In the genomic region with DNA sequence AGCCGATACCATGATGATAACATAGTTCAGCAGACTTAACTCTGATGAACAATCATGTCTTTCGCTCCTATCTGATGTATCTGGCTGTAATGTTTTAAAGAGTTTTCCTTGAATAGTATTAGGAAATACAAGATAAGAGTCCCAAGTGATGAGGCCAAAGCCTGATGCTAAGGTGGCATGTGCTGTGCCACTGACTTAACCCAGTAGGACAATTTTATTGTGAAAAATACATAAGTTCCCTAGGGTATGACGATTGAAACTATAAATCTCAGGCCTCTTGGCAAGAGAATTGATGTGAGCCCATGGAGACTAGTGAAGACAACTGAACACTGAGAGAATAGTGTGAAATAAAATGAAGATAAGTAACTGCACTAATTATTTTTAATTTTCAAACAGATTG, we compare ENCODE assay signal across 8 mouse cellular contexts. TPM values are rescaled to one million over a fixed set of nuclear protein-coding genes. Genes with fewer than 3 reads are reported as not detected.
DNase-seq lines count a peak whose midpoint lies in the region; ATAC-seq and TF ChIP-seq lines count a peak whose summit lies in the region.

No protein-coding gene starts in this region.

- H3K9ac ChIP-seq in heart, embryonic 12.5 days = peak overlapping the region; percentile 63
- H3K9ac ChIP-seq in hindbrain, embryonic 11.5 days (ENCODE audit: low read depth, low read length) = no peak overlapping the region; the same call in 1 of the 2 replicates
- peak overlapping the region; percentile 57 for H3K9ac ChIP-seq in midbrain, embryonic 12.5 days (replicated peaks)

- 33% methylated on average over 3 of the region's 3 CpGs for WGBS in heart, embryonic 12.5 days
- 39% methylated on average over 3 of the region's 3 CpGs for WGBS in hindbrain, embryonic 11.5 days
- WGBS in midbrain, embryonic 12.5 days = 31% methylated on average over 3 of the region's 3 CpGs

- DNase-seq in heart, adult 18-20 months = no peak
- no peak for DNase-seq in G1E (ENCODE audit: low spot score)
- DNase-seq in hindbrain, embryonic 11.5 days (ENCODE audit: low spot score) = peak; percentile 5
- DNase-seq in left cerebral cortex, postnatal 36 days (ENCODE audit: low spot score in 2 of 2) = no peak
- no peak for DNase-seq in cerebellum, adult 8-10 months

- H3K9me3 ChIP-seq in heart, embryonic 12.5 days (replicated peaks) = no peaks in the 10 kb centered on the region
- no peaks in the 10 kb centered on the region for H3K9me3 ChIP-seq in G1E (replicated peaks)
- H3K9me3 ChIP-seq in hindbrain, embryonic 11.5 days (ENCODE audit: control insufficient read depth, low read length) = no peaks in the 10 kb centered on the region
- no peaks in the 10 kb centered on the region for H3K9me3 ChIP-seq in midbrain, embryonic 12.5 days

- no peak for ATAC-seq in heart, embryonic 12.5 days (ENCODE audit: insufficient number of reproducible peaks, low FRiP score)
- ATAC-seq in G1E (ENCODE audit: extremely low read depth, insufficient number of reproducible peaks, low FRiP score, poor library complexity, severe bottlenecking) = no peak
- no peak for ATAC-seq in hindbrain, embryonic 11.5 days (ENCODE audit: low FRiP score)
- no peak for ATAC-seq in midbrain, embryonic 12.5 days (ENCODE audit: low FRiP score, low read depth)
- no peak for ATAC-seq in granulocyte monocyte progenitor cell, adult 5-6 weeks (replicated peaks; ENCODE audit: poor library complexity, severe bottlenecking)

- peaks cover 10% of the 10 kb centered on the region for H3K4me1 ChIP-seq in heart, embryonic 12.5 days (replicated peaks)
- H3K4me1 ChIP-seq in G1E (ENCODE audit: insufficient read depth, low read depth, low read length) = peaks cover 32% of the 10 kb centered on the region
- no peaks in the 10 kb centered on the region for H3K4me1 ChIP-seq in hindbrain, embryonic 11.5 days (replicated peaks; ENCODE audit: control insufficient read depth, insufficient read depth, low read length)
- H3K4me1 ChIP-seq in midbrain, embryonic 12.5 days = peaks cover 33% of the 10 kb centered on the region

- H3K27ac ChIP-seq in heart, embryonic 12.5 days (ENCODE audit: poor library complexity, severe bottlenecking) = no peak overlapping the region
- H3K27ac ChIP-seq in hindbrain, embryonic 11.5 days (ENCODE audit: low read depth, low read length) = no peak overlapping the region
- H3K27ac ChIP-seq in midbrain, embryonic 12.5 days (replicated peaks) = no peak overlapping the region

- H3K4me2 ChIP-seq in heart, embryonic 12.5 days = peak overlapping the region; percentile 57
- peak overlapping the region; percentile 76 for H3K4me2 ChIP-seq in hindbrain, embryonic 11.5 days (replicated peaks; ENCODE audit: low read depth, low read length)
- H3K4me2 ChIP-seq in midbrain, embryonic 12.5 days (replicated peaks) = peak overlapping the region; percentile 90

- peak overlapping the region; percentile 35 for H3K4me3 ChIP-seq in heart, embryonic 12.5 days
- H3K4me3 ChIP-seq in G1E (ENCODE audit: low read depth, low read length) = peak overlapping the region; percentile 91
- peak overlapping the region; percentile 6; the same call in 1 of the 2 replicates for H3K4me3 ChIP-seq in hindbrain, embryonic 11.5 days (ENCODE audit: low read depth, low read length)
- peak overlapping the region; percentile 88 for H3K4me3 ChIP-seq in midbrain, embryonic 12.5 days

- H3K27me3 ChIP-seq in heart, embryonic 12.5 days (replicated peaks) = no peaks in the 10 kb centered on the region
- no peaks in the 10 kb centered on the region for H3K27me3 ChIP-seq in G1E (ENCODE audit: insufficient read depth, low read length)
- H3K27me3 ChIP-seq in hindbrain, embryonic 11.5 days (ENCODE audit: control insufficient read depth, insufficient read depth, low read length) = no peaks in the 10 kb centered on the region
- no peaks in the 10 kb centered on the region for H3K27me3 ChIP-seq in midbrain, embryonic 12.5 days

- no peak for TF ChIP-seq CTCF in G1E (IDR thresholded peaks at IDR 0.05; ENCODE audit: low read depth, low read length)

- H3K36me3 ChIP-seq in heart, embryonic 12.5 days = peaks cover 42% of the 10 kb centered on the region
- H3K36me3 ChIP-seq in G1E (replicated peaks) = peaks cover 58% of the 10 kb centered on the region
- H3K36me3 ChIP-seq in hindbrain, embryonic 11.5 days (ENCODE audit: control insufficient read depth, insufficient read depth, low read length) = no peaks in the 10 kb centered on the region
- peaks cover 60% of the 10 kb centered on the region for H3K36me3 ChIP-seq in midbrain, embryonic 12.5 days

- intact Hi-C loops in left cerebral cortex, postnatal 36 days (cut with DNase I) = no loop called here

RNA-seq across cellular contexts. Expression of a gene that starts 3.0 kb away (rescaled TPM):
- polyA plus RNA-seq in heart, embryonic 12.5 days (2016; fragmentation: Nextera tagmentation; extraction: Ambion mirVana) = 7.8 and 8.1 TPM in 2 replicates
- 10 to 100 TPM; 14.2 to 15.7 TPM for total RNA-seq in heart, adult 18-20 months (2021)
- total RNA-seq in G1E (2014; fragmentation: Nextera tagmentation) (11.1 and 11.6 TPM in 2 replicates), G1E (2017) (5.8 and 8.5 TPM in 2 replicates)
- 0.08 and 0.21 TPM in 2 replicates for polyA plus RNA-seq in G1E (2012)
- 8.6 and 15.1 TPM in 2 replicates for polyA plus RNA-seq in hindbrain, embryonic 11.5 days (2014; fragmentation: Nextera tagmentation; extraction: Ambion mirVana)
- 11.3 and 12.4 TPM in 2 replicates for polyA plus RNA-seq in midbrain, embryonic 12.5 days (2016; fragmentation: Nextera tagmentation; extraction: Ambion mirVana)
- total RNA-seq in left cerebral cortex, postnatal 36 days (2021) = 10 to 100 TPM; 17.9 to 19.4 TPM
- total RNA-seq in granulocyte monocyte progenitor cell, adult 5-6 weeks (2014; fragmentation: Nextera tagmentation) = 7.2 and 10.0 TPM in 2 replicates
- total RNA-seq in granulocyte monocyte progenitor cell, adult 5-6 weeks (2017) = 5.0 and 5.7 TPM in 2 replicates

RNA-seq across cellular contexts. Expression of a gene that starts 32.9 kb away (rescaled TPM):
- polyA plus RNA-seq in heart, embryonic 12.5 days (2016; fragmentation: Nextera tagmentation; extraction: Ambion mirVana) = 35.2 and 38.4 TPM in 2 replicates
- 10 to 100 TPM; 25.3 to 28.4 TPM for total RNA-seq in heart, adult 18-20 months (2021)
- total RNA-seq in G1E (2014; fragmentation: Nextera tagmentation) = 35.2 and 41.1 TPM in 2 replicates
- total RNA-seq in G1E (2017) = 36.2 and 39.1 TPM in 2 replicates
- polyA plus RNA-seq in G1E (2012) = 3.8 and 4.3 TPM in 2 replicates
- 43.2 and 51.5 TPM in 2 replicates for polyA plus RNA-seq in hindbrain, embryonic 11.5 days (2014; fragmentation: Nextera tagmentation; extraction: Ambion mirVana)
- 39.1 and 44.7 TPM in 2 replicates for polyA plus RNA-seq in midbrain, embryonic 12.5 days (2016; fragmentation: Nextera tagmentation; extraction: Ambion mirVana)
- total RNA-seq in left cerebral cortex, postnatal 36 days (2021) = 10 to 100 TPM; 23.3 to 27.6 TPM
- 42.5 and 44.6 TPM in 2 replicates for total RNA-seq in granulocyte monocyte progenitor cell, adult 5-6 weeks (2014; fragmentation: Nextera tagmentation)
- 27.6 and 33.5 TPM in 2 replicates for total RNA-seq in granulocyte monocyte progenitor cell, adult 5-6 weeks (2017)

RNA-seq across cellular contexts. Expression of a gene that starts 32.9 kb away (rescaled TPM):
- polyA plus RNA-seq in heart, embryonic 12.5 days (2016; fragmentation: Nextera tagmentation; extraction: Ambion mirVana) = 17.0 and 17.8 TPM in 2 replicates
- 1 to 10 TPM; 1.0 to 1.2 TPM for total RNA-seq in heart, adult 18-20 months (2021)
- total RNA-seq in G1E (2014; fragmentation: Nextera tagmentation) = 19.3 and 20.6 TPM in 2 replicates
- total RNA-seq in G1E (2017) = 4.5 and 6.4 TPM in 2 replicates
- polyA plus RNA-seq in G1E (2012) = 8.6 and 9.0 TPM in 2 replicates
- polyA plus RNA-seq in hindbrain, embryonic 11.5 days (2014; fragmentation: Nextera tagmentation; extraction: Ambion mirVana) = 36.5 and 38.8 TPM in 2 replicates
- 32.2 and 32.3 TPM in 2 replicates for polyA plus RNA-seq in midbrain, embryonic 12.5 days (2016; fragmentation: Nextera tagmentation; extraction: Ambion mirVana)
- total RNA-seq in left cerebral cortex, postnatal 36 days (2021) = 1 to 10 TPM; 1.1 to 1.8 TPM
- 8.4 and 25.6 TPM in 2 replicates for total RNA-seq in granulocyte monocyte progenitor cell, adult 5-6 weeks (2014; fragmentation: Nextera tagmentation)
- 5.1 and 10.1 TPM in 2 replicates for total RNA-seq in granulocyte monocyte progenitor cell, adult 5-6 weeks (2017)

RNA-seq across cellular contexts. Expression of a gene that starts 59.2 kb away (rescaled TPM):
- 2.1 and 2.3 TPM in 2 replicates for polyA plus RNA-seq in heart, embryonic 12.5 days (2016; fragmentation: Nextera tagmentation; extraction: Ambion mirVana)
- total RNA-seq in heart, adult 18-20 months (2021) = under 1 TPM; 0.07 to 0.36 TPM
- 1.3 and 1.8 TPM in 2 replicates for total RNA-seq in G1E (2014; fragmentation: Nextera tagmentation)
- 0.81 and 1.2 TPM in 2 replicates for total RNA-seq in G1E (2017)
- 0.13 and 0.17 TPM in 2 replicates for polyA plus RNA-seq in G1E (2012)
- polyA plus RNA-seq in hindbrain, embryonic 11.5 days (2014; fragmentation: Nextera tagmentation; extraction: Ambion mirVana) = 1.7 and 2.0 TPM in 2 replicates
- 3.1 and 3.2 TPM in 2 replicates for polyA plus RNA-seq in midbrain, embryonic 12.5 days (2016; fragmentation: Nextera tagmentation; extraction: Ambion mirVana)
- under 1 TPM; 0.12 to 0.50 TPM for total RNA-seq in left cerebral cortex, postnatal 36 days (2021)
- 0.06 and 0.38 TPM in 2 replicates for total RNA-seq in granulocyte monocyte progenitor cell, adult 5-6 weeks (2014; fragmentation: Nextera tagmentation)
- total RNA-seq in granulocyte monocyte progenitor cell, adult 5-6 weeks (2017) = 0.21 TPM in 1 of 2 replicates, not detected in the other

Comparison
In these comparisons a context has a peak if more than half of its experiments do, and no peak if none do; other contexts are left out.
1. H3K4me3 ChIP-seq: peak in every context shown above with its lines; median percentile 91 in G1E; 88 in midbrain, embryonic 12.5 days; 35 in heart, embryonic 12.5 days; 6 in hindbrain, embryonic 11.5 days.